Mouse (Mus musculus): ENCODE measurements around the gene Jag1. TPM values are rescaled to one million over a fixed set of nuclear protein-coding genes. Genes with fewer than 3 reads are reported as not detected.
A peak's percentile ranks its signal among the peaks of the same experiment; 100 is the strongest.

The Jag1 gene
- polyA plus RNA-seq, 1 experiment from 2014 or later = 15.4 TPM

DNA sequence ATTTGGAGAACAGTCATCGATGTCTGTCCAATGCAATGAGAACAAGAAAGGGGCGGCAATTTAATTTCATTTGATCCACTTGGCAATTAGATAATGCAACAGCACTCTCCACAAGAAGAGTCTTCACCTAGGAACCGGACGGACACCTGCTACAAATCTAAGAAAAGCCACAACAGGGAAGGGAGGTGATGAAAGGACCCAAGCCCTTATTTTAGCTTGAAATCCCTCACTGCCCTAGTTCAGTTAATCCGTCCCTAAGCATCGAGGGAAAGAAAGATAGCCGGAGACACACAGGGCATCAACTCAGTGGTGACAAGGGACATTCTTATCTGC lies 23.2 kb downstream of the Jag1 start:
- H3K4me3 ChIP-seq (ENCODE audit: low read depth, low read length) = no peak overlapping the region
- ATAC-seq = no peak
- no peak overlapping the region for H3K4me2 ChIP-seq (replicated peaks; ENCODE audit: low read depth, low read length)
- H3K9ac ChIP-seq (replicated peaks; ENCODE audit: low read depth) = no peak overlapping the region
- DNase-seq (ENCODE audit: low spot score) = no peak
- H3K4me1 ChIP-seq (ENCODE audit: insufficient read depth, low read depth, low read length) = no peaks in the 10 kb centered on the region
- peaks cover 38% of the 10 kb centered on the region for H3K36me3 ChIP-seq (ENCODE audit: insufficient read depth, low read length)
- H3K27ac ChIP-seq (ENCODE audit: low read length) = no peak overlapping the region
- no peaks in the 10 kb centered on the region for H3K27me3 ChIP-seq (replicated peaks; ENCODE audit: insufficient read depth, low read length)
- H3K9me3 ChIP-seq (ENCODE audit: low read length) = no peaks in the 10 kb centered on the region
- WGBS = 86% methylated on average over 7 of the region's 7 CpGs
- TF ChIP-seq EP300 (IDR thresholded peaks at IDR 0.05) = no peak
- TF ChIP-seq CTCF (IDR thresholded peaks at IDR 0.05) = no peak

DNA sequence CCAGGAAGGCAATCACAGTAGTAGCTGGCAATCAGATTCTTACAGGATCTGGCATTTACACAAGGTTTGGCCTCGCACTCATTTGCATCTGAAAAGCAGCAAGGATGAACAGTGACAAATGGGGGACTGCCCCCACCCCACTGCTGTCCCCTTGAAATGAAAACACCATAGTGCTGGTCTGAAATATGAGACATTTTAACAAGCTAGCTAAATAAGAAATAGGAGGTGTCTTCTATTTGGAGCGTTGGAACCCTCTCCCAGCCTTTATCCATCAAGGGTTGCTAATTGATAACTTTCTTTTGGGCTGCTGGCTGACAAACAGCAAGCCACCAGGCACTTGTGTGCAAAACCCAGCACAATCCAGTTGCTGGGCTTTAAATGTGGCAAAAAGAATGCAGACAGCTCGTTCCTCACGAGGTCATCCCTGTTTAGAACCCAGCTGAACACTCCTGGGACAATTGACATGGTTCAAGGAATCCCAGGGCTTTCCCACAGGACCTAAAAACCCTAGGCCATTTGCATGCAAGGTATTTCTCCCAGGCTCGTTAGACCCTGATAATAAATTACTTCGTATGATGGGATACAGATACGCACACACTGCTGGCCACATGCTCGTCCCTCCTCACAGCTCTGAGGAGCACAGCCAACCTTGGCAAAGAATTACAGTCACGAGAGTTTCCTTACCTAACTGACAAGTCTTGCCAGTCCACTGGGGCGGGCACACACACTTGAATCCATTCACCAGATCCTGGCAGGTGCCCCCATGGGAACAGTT lies 23.7 kb downstream of the Jag1 start:
- Histone ChIP-seq H3K4me3 (ENCODE audit: low read depth, low read length) (no peak overlapping the region), H3K36me3 (ENCODE audit: insufficient read depth, low read length) (peaks cover 42% of the 10 kb centered on the region), H3K9me3 (ENCODE audit: low read length) (no peaks in the 10 kb centered on the region), H3K9ac (replicated peaks; ENCODE audit: low read depth) (no peak overlapping the region), H3K4me1 (ENCODE audit: insufficient read depth, low read depth, low read length) (no peaks in the 10 kb centered on the region), H3K27ac (ENCODE audit: low read length) (no peak overlapping the region), H3K27me3 (replicated peaks; ENCODE audit: insufficient read depth, low read length) (no peaks in the 10 kb centered on the region), H3K4me2 (replicated peaks; ENCODE audit: low read depth, low read length) (no peak overlapping the region)
- TF ChIP-seq EP300 (IDR thresholded peaks at IDR 0.05) = no peak
- no peak for TF ChIP-seq CTCF (IDR thresholded peaks at IDR 0.05)
- ATAC-seq (no peak), DNase-seq (ENCODE audit: low spot score) (no peak)
- WGBS = 67% methylated on average over 10 of the region's 10 CpGs

DNA sequence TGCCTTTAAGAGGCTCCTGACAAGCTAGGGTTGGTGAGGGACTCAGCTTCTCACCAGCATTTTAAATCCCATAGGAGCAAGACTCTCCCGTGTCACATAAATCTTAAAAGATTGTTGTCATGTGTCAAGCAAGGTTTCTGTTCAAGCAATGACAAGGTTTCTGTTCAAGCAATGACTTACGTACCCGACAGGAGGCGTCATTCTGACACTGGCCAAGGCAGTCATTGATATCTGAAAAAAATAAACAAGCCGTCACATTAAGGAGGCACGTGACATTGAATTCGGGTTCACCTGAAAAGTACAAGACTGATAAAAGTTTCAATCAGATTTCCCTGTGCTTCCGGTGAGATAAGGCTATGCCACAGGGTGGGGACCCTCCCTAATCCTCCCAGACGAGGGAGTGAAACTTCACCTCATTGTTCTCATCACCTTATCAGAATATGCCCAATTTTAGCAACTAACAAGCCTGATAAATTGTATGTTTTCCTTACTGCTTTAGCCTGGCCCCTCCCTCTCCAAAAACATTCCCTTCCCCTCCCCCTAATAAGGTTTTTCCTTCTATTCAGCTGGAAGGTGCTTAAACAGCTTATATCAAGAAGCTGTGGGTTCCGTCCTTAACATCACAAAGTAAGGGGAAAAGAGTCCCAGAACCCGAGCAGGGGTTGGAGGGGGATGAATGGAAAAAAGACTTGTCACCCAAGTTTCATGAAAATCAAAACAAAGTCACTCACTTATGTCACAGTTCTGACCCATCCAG lies 24.5 kb downstream of the Jag1 start:
- no peak overlapping the region for H3K4me2 ChIP-seq (replicated peaks; ENCODE audit: low read depth, low read length)
- DNase-seq (ENCODE audit: low spot score) = no peak
- no peaks in the 10 kb centered on the region for H3K27me3 ChIP-seq (replicated peaks; ENCODE audit: insufficient read depth, low read length)
- 64% methylated on average over 11 of the region's 11 CpGs for WGBS
- H3K9ac ChIP-seq (replicated peaks; ENCODE audit: low read depth) = no peak overlapping the region
- no peaks in the 10 kb centered on the region for H3K9me3 ChIP-seq (ENCODE audit: low read length)
- TF ChIP-seq EP300 (IDR thresholded peaks at IDR 0.05) (no peak), CTCF (IDR thresholded peaks at IDR 0.05) (peak; percentile 21)
- H3K4me1 ChIP-seq (ENCODE audit: insufficient read depth, low read depth, low read length) = no peaks in the 10 kb centered on the region
- peaks cover 42% of the 10 kb centered on the region for H3K36me3 ChIP-seq (ENCODE audit: insufficient read depth, low read length)
- no peak overlapping the region for H3K4me3 ChIP-seq (ENCODE audit: low read depth, low read length)
- no peak for ATAC-seq
- H3K27ac ChIP-seq (ENCODE audit: low read length) = no peak overlapping the region

DNA sequence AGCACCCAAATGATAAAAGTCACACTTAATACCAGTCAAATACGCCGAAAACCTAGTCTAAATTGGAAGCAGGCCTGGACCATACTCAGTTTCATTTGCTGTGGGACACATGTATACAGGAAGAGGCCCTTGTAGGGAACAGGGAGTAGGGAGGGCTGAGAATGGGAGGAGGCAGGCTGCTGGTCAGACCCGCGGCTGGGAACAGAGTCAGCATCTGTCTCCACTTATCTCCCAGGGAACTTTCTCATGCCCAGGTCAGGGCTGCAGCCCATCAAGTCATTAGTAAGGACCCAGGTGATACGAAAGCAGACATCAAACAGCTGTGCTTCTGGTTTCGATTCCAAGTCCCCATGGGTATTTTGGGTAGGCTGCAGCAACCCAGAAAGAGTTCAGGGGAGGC lies 28.7 kb downstream of the Jag1 start:
- no peak for ATAC-seq
- no peaks in the 10 kb centered on the region for H3K4me1 ChIP-seq (ENCODE audit: insufficient read depth, low read depth, low read length)
- no peaks in the 10 kb centered on the region for H3K27me3 ChIP-seq (replicated peaks; ENCODE audit: insufficient read depth, low read length)
- H3K4me3 ChIP-seq (ENCODE audit: low read depth, low read length) = no peak overlapping the region
- WGBS = 75% methylated on average over 6 of the region's 6 CpGs
- no peak overlapping the region for H3K4me2 ChIP-seq (replicated peaks; ENCODE audit: low read depth, low read length)
- TF ChIP-seq EP300 (IDR thresholded peaks at IDR 0.05) (no peak), CTCF (IDR thresholded peaks at IDR 0.05) (no peak)
- no peak overlapping the region for H3K9ac ChIP-seq (replicated peaks; ENCODE audit: low read depth)
- no peak overlapping the region for H3K27ac ChIP-seq (ENCODE audit: low read length)
- H3K9me3 ChIP-seq (ENCODE audit: low read length) = no peaks in the 10 kb centered on the region
- peaks cover 32% of the 10 kb centered on the region for H3K36me3 ChIP-seq (ENCODE audit: insufficient read depth, low read length)
- DNase-seq (ENCODE audit: low spot score) = no peak

DNA sequence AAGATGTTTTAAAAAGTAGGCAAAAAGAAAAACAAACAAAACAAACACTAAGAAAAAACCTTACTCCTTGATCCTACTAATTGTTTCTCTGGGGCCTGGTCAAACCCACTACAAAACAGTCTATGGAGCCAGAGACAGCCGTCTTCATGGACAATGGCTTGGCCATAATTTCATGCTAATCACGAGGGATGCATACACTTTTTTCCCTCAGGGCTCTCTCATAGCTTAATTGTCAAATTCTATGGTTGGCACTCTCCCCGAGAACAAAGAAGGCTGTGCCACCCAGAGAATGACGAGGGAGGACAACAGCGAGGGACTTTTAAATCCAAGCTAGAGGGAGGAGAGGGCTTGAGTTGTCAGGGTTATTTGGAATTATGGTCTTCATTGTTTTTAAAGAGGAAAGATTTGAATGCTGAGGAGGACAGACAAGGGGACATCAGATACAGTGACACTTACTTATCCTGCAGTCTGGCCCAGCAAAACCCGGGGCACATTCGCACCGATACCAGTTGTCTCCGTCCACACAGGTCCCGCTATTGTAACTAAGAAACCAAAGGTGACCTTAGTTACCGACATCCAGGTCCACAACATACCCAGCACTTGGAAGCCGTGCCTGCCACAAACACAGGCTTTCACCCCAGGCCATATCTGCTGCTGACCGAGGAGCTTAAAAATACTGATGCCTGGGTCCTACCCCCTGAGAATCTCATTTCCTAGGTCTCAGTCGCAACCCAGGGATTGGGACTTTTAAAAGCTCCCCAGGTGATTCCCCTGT lies 29.6 kb downstream of the Jag1 start:
- no peak overlapping the region for H3K4me3 ChIP-seq (ENCODE audit: low read depth, low read length)
- no peak for ATAC-seq
- H3K27me3 ChIP-seq (replicated peaks; ENCODE audit: insufficient read depth, low read length) = no peaks in the 10 kb centered on the region

DNA sequence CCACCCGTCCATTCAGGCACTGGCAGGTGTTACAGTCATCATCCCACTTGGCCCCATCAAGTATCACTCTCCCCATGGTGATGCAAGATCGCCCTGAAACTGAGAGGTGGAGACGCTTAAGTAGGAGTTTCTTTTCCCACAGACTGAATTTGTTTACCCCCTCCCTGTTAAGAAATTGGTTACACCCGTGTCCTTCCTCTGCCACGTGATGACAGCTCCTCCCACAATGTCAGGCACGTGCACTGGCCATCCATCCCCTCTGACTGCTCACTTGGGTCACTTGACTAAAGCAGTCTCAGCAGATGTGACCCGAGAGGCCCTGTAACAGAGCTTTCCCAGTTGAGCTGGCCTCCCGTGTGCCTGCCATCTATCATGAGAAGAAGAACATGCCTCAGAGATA lies 31.2 kb downstream of the Jag1 start:
- 54% methylated on average over 8 of the region's 8 CpGs for WGBS
- ATAC-seq = peak; percentile 18; the same call in 1 of the 2 replicates
- H3K9ac ChIP-seq (replicated peaks; ENCODE audit: low read depth) = no peak overlapping the region
- H3K27me3 ChIP-seq (replicated peaks; ENCODE audit: insufficient read depth, low read length) = no peaks in the 10 kb centered on the region
- H3K4me2 ChIP-seq (replicated peaks; ENCODE audit: low read depth, low read length) = no peak overlapping the region
- TF ChIP-seq EP300 (IDR thresholded peaks at IDR 0.05) (no peak), CTCF (IDR thresholded peaks at IDR 0.05) (no peak)
- no peak for DNase-seq (ENCODE audit: low spot score)
- peaks cover 14% of the 10 kb centered on the region; the same call in 1 of the 2 replicates for H3K36me3 ChIP-seq (ENCODE audit: insufficient read depth, low read length)
- H3K27ac ChIP-seq (ENCODE audit: low read length) = no peak overlapping the region
- no peaks in the 10 kb centered on the region for H3K9me3 ChIP-seq (ENCODE audit: low read length)
- peaks cover 8% of the 10 kb centered on the region; the same call in 1 of the 2 replicates for H3K4me1 ChIP-seq (ENCODE audit: insufficient read depth, low read depth, low read length)
- H3K4me3 ChIP-seq (ENCODE audit: low read depth, low read length) = no peak overlapping the region

More for the DNA sequence above, 29.6 kb downstream of the Jag1 start:
- Histone ChIP-seq H3K27ac (ENCODE audit: low read length) (no peak overlapping the region), H3K9me3 (ENCODE audit: low read length) (no peaks in the 10 kb centered on the region), H3K36me3 (ENCODE audit: insufficient read depth, low read length) (peaks cover 28% of the 10 kb centered on the region), H3K4me2 (replicated peaks; ENCODE audit: low read depth, low read length) (no peak overlapping the region), H3K4me1 (ENCODE audit: insufficient read depth, low read depth, low read length) (no peaks in the 10 kb centered on the region), H3K9ac (replicated peaks; ENCODE audit: low read depth) (no peak overlapping the region)
- DNase-seq (ENCODE audit: low spot score) = no peak
- no peak for TF ChIP-seq CTCF (IDR thresholded peaks at IDR 0.05)
- no peak for TF ChIP-seq EP300 (IDR thresholded peaks at IDR 0.05)
- 90% methylated on average over 14 of the region's 14 CpGs for WGBS
